Mouse (Mus musculus) stomach, embryonic 15.5 days (tissue): ENCODE measurements around the gene Fam187b. TPM values are rescaled to one million over a fixed set of nuclear protein-coding genes. Genes with fewer than 3 reads are reported as not detected.
"Not testable (repeated sequence)": the region's sequence is repeated elsewhere in the genome, so short reads cannot be mapped to it uniquely, and the experiment has no call there.

ENCODE experiments used
- ATAC-seq: fragments of 200-750 bp; cut with Nextera tagmentation; 2 replicates; pipeline ENCODE4 v1.8.0; 2017; ENCODE audit warnings: low read depth, moderate number of reproducible peaks, moderate TSS enrichment; ENCODE audit not compliant: insufficient read depth, low FRiP score
- H3K27ac ChIP-seq: fragments of 300-500 bp; sonication (generic); 2 replicates; pipeline ENCODE4 v1.5.1; 2015; ENCODE audit warnings: mild to moderate bottlenecking, inconsistent platforms
- H3K27me3 ChIP-seq: fragments of 300-500 bp; sonication (generic); replicated peaks from 2 replicates; pipeline ENCODE4 v1.6.1; 2015; ENCODE audit warnings: inconsistent platforms
- H3K36me3 ChIP-seq: fragments of 300-500 bp; sonication (generic); 2 replicates; pipeline ENCODE4 v1.6.1; 2015; ENCODE audit warnings: inconsistent platforms
- H3K4me1 ChIP-seq: fragments of 300-500 bp; sonication (generic); 2 replicates; pipeline ENCODE4 v1.6.1; 2015; ENCODE audit warnings: inconsistent platforms
- H3K4me2 ChIP-seq: fragments of 300-500 bp; sonication (generic); 2 replicates; pipeline ENCODE4 v1.6.1; 2015; ENCODE audit warnings: mild to moderate bottlenecking, inconsistent platforms
- H3K4me3 ChIP-seq: fragments of 300-500 bp; sonication (generic); replicated peaks from 2 replicates; pipeline ENCODE4 v1.5.1; 2015; ENCODE audit warnings: inconsistent platforms
- H3K9ac ChIP-seq: fragments of 300-500 bp; sonication (generic); 2 replicates; pipeline ENCODE4 v1.6.1; 2015; ENCODE audit warnings: inconsistent platforms
- H3K9me3 ChIP-seq: fragments of 300-500 bp; sonication (generic); 2 replicates; pipeline ENCODE4 v1.6.1; 2016; ENCODE audit warnings: inconsistent platforms
- WGBS: fragments of 180-500 bp; shearing (Covaris S2); methylation state at CpG from one replicate; pipeline ENCODE4 v1.1.7; 2015; 5-methylcytosine and 5-hydroxymethylcytosine counted together
- polyA plus RNA-seq: library from polyadenylated mRNA; unstranded; fragments of >200 nt; fragmentation: Nextera tagmentation; extraction: Ambion mirVana; gene quantifications from 2 replicates; pipeline ENCODE4 v1.2.1, GENCODE M21; 2015

Fam187b gene
- 8.7 and 9.7 TPM in 2 replicates for polyA plus RNA-seq

DNA sequence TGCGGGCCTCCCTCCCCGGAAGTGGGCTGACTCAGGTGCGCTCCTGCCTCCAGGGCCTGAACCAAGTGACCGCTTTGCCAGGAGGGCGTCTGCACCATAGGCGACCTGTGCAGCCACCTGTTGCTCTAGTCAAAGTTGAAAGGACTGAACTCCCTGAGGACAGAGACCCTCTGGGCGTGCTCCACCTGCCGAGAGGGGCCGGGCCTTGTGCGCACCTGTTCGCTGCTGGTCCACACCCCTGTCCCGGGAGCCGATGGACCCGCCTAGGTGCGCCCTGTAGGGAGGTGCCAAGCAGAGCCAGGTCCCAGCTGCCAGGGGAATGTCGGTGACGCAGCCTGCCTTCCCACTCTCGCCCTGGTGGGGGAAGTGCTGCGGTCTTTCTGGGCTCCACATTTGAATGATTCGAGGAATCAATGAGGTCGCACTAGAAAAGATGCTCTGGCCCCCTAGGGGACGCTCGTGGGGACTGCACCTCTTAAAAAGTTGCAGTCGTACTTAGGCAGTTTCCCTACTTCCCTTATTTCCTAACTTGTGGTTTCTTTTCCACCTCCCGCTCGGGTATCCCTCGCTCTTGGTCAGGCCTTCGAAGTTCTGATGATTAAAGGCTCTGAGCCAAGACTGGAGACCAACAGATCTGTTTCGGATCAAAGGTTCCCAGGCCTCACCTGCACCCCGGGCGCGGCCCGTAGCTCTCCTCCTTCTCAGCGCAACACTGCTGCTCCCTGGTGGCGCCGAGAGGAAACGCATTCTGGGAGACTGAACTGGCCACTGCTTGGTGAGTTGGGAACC lies at the start of gene Fam187b:
Gene Fam187b (plus strand): TSS at position 290 of the 789 bp plus-strand sequence.
- Histone ChIP-seq H3K27ac (peak within 1 kb of the TSS; percentile 94), H3K4me3 (peak within 1 kb of the TSS; percentile 51), H3K9me3 (no peaks in the 10 kb centered on the region), H3K27me3 (0 out of 2 replicates have a peak, but pooled peaks cover 9% of the 10 kb centered on the region), H3K4me1 (0 out of 2 replicates have a peak, but pooled peaks cover 6% of the 10 kb centered on the region), H3K4me2 (peak within 1 kb of the TSS; percentile 67), H3K36me3 (no peaks in the 10 kb centered on the region), H3K9ac (peak within 1 kb of the TSS; percentile 39)
- under 1% methylated on average over 37 of the region's 37 CpGs for WGBS
- peak; percentile 92 for ATAC-seq

DNA sequence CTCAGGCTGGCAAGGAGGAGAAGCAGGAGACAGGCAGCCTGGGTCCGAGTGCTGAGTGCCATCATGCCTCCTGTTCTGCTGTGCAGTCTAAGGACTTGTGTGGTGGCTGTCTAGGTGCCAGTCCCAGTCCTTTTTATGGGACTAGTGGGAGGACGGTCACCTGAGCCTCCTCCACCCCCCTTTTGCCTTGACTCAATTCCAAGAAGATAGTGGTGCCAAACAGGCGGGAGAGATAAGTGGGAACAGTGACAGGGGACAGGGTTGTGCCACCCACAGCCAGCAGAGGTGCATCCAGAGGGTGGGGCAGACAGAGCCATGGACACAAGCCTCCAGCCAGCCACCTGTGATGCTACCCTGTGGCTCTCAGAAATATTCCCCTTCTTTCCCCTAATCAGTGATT lies 49.5 kb upstream of the Fam187b start:
- Histone ChIP-seq H3K4me1 (no peaks in the 10 kb centered on the region), H3K9me3 (no peaks in the 10 kb centered on the region), H3K27ac (no peak overlapping the region), H3K27me3 (no peaks in the 10 kb centered on the region), H3K36me3 (no peaks in the 10 kb centered on the region), H3K4me3 (no peak overlapping the region), H3K9ac (no peak overlapping the region), H3K4me2 (no peak overlapping the region)
- 51% methylated on average over 3 of the region's 3 CpGs for WGBS
- ATAC-seq = no peak

DNA sequence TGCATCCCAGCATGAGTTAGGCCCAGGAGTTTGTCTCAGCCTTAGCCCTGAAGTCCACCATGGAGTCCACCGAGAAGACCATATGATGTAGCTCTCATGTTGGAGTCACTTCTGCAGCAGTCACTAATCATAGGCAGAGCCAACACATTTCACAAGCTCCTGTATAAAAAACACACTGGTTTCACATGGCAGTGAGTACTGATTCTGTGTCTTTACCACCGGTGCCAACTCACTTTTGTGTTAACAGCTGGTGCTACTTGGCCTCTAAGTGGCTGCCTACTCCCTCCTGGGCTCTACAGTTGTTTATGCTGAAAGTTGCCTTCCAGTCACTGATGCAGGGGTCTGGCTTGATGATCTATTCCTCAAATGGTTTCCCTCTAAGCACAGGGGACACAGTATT lies 49.0 kb upstream of the Fam187b start, which contains the start of gene Hamp2:
Gene Hamp2 (minus strand): TSS at position 101 of the 400 bp plus-strand sequence.
- H3K27me3 ChIP-seq, H3K4me3 ChIP-seq, H3K4me1 ChIP-seq, H3K9ac ChIP-seq, H3K27ac ChIP-seq, ATAC-seq, H3K9me3 ChIP-seq, H3K4me2 ChIP-seq, H3K36me3 ChIP-seq: not testable (repeated sequence)
- WGBS = 84% methylated on average over 2 of the region's 2 CpGs

DNA sequence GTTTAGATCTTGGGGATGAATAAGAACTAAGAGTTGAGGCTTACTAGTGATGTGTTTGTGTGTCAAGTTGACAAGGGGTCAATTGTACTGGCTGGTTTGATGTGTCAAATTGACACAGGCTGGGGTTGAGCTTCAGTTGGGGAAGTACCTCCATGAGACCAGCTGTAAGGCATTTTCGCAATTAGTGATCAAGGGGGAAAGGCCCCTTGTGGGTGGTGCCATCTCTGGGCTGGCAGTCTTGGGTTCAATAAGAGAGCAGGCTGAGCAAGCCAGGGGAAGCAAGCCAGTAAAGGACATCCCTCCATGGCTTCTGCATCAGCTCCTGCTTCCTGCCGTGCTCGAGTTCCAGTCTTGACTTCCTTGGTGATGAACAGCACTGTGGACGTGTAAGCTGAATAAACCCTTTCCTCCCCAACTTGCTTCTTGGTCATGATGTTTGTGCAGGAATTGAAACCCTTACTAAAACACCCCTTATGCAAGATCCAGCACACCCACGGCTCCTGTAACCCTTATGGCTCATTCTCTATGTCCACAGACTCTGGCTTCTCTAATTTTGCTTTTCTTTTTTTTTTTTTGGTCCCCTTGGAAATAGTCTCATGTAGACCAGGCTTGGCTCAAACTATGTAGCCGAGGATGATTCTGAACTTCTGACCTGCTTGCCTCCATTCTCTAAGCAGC lies 38.0 kb upstream of the Fam187b start:
- not testable (repeated sequence) for ATAC-seq, H3K4me1 ChIP-seq, H3K4me3 ChIP-seq, H3K27ac ChIP-seq, H3K36me3 ChIP-seq, H3K9me3 ChIP-seq, H3K9ac ChIP-seq, H3K4me2 ChIP-seq, H3K27me3 ChIP-seq
- WGBS = 63% methylated on average over 6 of the region's 6 CpGs

DNA sequence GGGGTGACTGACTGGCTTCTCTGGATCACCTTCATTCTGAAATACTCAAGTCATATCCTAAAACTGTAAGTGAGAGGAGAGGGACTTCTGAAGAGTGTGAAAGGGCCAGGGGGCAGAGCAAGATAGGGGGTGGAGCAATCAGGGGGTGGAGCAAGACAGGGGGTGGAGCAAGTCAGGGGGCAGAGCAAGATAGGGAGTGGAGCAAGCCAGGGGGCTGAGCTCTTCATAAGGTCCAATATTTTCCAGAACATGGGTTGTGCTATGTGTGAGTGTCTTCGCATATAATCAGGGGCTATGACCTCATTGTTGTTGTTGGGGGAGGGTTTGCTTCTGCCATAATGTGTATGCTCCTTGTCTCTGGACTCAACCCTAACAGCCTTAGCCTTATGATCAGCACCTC lies 33.5 kb upstream of the Fam187b start:
- not testable (repeated sequence) for H3K4me1 ChIP-seq, H3K36me3 ChIP-seq, H3K9me3 ChIP-seq, ATAC-seq, H3K4me2 ChIP-seq, H3K27me3 ChIP-seq, H3K4me3 ChIP-seq, H3K9ac ChIP-seq, H3K27ac ChIP-seq
- 84% methylated on average over 1 of the region's 1 CpGs for WGBS

DNA sequence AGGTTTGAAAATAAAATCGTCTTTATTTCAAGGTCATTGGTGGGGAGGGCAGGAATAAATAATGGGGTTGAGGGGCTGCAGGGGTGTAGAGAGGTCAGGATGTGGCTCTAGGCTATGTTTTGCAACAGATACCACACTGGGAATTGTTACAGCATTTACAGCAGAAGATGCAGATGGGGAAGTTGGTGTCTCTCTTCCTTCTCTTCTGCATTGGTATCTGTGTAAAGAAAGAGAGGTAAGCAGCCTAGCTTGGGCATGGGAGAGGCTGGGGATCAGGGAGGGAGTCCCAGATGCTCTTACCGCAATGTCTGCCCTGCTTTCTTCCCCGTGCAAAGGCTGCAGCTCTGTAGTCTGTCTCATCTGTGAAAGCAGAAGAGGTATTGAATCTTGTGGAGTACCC lies 31.2 kb upstream of the Fam187b start:
- H3K4me3 ChIP-seq, H3K27ac ChIP-seq, H3K36me3 ChIP-seq, H3K4me1 ChIP-seq, H3K9ac ChIP-seq, ATAC-seq, H3K4me2 ChIP-seq, H3K9me3 ChIP-seq, H3K27me3 ChIP-seq: not testable (repeated sequence)
- 46% methylated on average over 3 of the region's 3 CpGs for WGBS

DNA sequence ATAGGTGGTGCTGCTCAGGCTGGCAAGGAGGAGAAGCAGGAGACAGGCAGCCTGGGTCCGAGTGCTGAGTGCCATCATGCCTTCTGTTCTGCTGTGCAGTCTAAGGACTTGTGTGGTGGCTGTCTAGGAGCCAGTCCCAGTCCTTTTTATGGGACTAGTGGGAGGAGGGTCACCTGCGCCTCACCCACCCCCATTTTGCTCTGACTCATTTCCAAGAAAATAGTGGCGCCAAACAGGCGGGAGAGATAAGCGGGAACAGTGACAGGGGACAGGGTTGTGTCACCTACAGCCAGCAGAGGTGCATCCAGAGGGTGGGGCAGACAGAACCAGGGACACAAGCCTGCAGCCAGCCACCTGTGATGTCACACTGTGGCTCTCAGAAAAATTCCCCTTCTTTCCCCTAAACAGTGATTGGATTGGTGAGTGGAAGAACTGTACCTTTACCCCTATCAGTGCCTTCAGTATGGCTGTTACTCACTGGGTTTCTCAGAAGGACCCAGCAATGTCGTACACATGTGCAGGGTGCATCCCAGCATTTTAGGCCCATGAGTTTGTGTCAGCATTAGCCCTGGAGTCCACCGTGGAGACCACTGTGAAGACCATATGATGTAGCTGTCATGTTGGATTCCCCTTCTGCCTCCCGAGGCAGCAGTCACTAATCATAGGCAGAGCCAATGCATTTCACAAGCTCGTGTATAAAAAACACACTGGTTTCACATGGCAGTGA lies 29.5 kb upstream of the Fam187b start, which contains the start of gene Hamp:
Gene Hamp (minus strand): TSS at position 124 of the 727 bp plus-strand sequence.
- Histone ChIP-seq H3K4me2 (no peak within 1 kb of the TSS), H3K9me3 (no peaks in the 10 kb centered on the region), H3K36me3 (0 out of 2 replicates have a peak, but pooled peaks cover 2% of the 10 kb centered on the region), H3K9ac (no peak within 1 kb of the TSS), H3K27me3 (no peaks in the 10 kb centered on the region), H3K4me1 (no peaks in the 10 kb centered on the region), H3K27ac (no peak within 1 kb of the TSS), H3K4me3 (no peak within 1 kb of the TSS)
- ATAC-seq = no peak
- WGBS = 59% methylated on average over 9 of the region's 9 CpGs

GRCm38 (mm10) chr7:30944706-30945105 lies 28.9 kb upstream of the Fam187b start:
- H3K27me3 ChIP-seq, H3K9ac ChIP-seq, H3K27ac ChIP-seq, H3K4me3 ChIP-seq, ATAC-seq, H3K4me1 ChIP-seq, H3K4me2 ChIP-seq, H3K36me3 ChIP-seq, H3K9me3 ChIP-seq: not testable (repeated sequence)
- 52% methylated on average over 2 of the region's 2 CpGs for WGBS

GRCm38 (mm10) chr7:30945466-30945865 lies 28.1 kb upstream of the Fam187b start:
- H3K9ac ChIP-seq, H3K4me2 ChIP-seq, H3K9me3 ChIP-seq, H3K36me3 ChIP-seq, ATAC-seq, H3K4me3 ChIP-seq, H3K27me3 ChIP-seq, H3K27ac ChIP-seq, H3K4me1 ChIP-seq: not testable (repeated sequence)
- 87% methylated on average over 7 of the region's 7 CpGs for WGBS

- H3K4me3 ChIP-seq = no peak overlapping the region
- 97% methylated on average over 7 of the region's 7 CpGs for WGBS
- 0 out of 2 replicates have a peak, but pooled peaks cover 7% of the 10 kb centered on the region for H3K36me3 ChIP-seq
- ATAC-seq = no peak
- no peaks in the 10 kb centered on the region for H3K9me3 ChIP-seq
- no peaks in the 10 kb centered on the region for H3K4me1 ChIP-seq
- no peak overlapping the region for H3K27ac ChIP-seq
- H3K9ac ChIP-seq = no peak overlapping the region
- no peak overlapping the region for H3K4me2 ChIP-seq
- no peaks in the 10 kb centered on the region for H3K27me3 ChIP-seq
Measured at GRCm38 (mm10) chr7:30945876-30946275, 27.7 kb upstream of the Fam187b start.

DNA sequence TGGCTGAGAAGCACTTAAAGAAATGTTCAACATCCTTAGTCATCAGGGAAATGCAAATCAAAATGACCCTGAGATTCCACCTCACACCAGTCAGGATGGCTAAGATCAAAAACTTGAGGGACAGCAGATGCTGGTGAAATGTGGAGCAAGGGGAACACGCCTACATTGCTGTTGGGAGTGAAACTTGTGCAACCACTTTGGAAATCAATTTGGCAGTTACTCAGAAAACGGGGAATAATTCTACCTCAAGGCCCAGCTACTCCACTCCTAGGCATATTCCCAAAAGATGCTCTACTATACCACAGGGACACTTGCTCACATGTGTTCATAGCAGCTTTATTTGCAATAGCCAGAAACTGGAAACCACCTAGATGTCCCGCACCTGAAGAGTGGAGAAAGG lies 23.7 kb upstream of the Fam187b start:
- ATAC-seq, H3K4me2 ChIP-seq, H3K27ac ChIP-seq, H3K9ac ChIP-seq, H3K9me3 ChIP-seq, H3K4me3 ChIP-seq, H3K4me1 ChIP-seq, H3K27me3 ChIP-seq: not testable (repeated sequence)
- 89% methylated on average over 3 of the region's 3 CpGs for WGBS
- peaks cover 24% of the 10 kb centered on the region; the same call in 1 of the 2 replicates for H3K36me3 ChIP-seq
